Mouse (Mus musculus) limb, embryonic 15.5 days (tissue): ENCODE data around the gene Smoc1. TPM values are rescaled to one million over a fixed set of nuclear protein-coding genes. Genes with fewer than 3 reads are reported as not detected.
A peak's percentile ranks its signal among the peaks of the same experiment; 100 is the strongest.

Experiments
- ATAC-seq: fragments of 200-750 bp; cut with Nextera tagmentation; 2 replicates; pipeline ENCODE4 v1.8.0; 2017; ENCODE audit warnings: low read depth, moderate TSS enrichment; ENCODE audit not compliant: insufficient number of reproducible peaks, low FRiP score, low TSS enrichment
- H3K27ac ChIP-seq: fragments of 300-500 bp; sonication (generic); 2 replicates; pipeline ENCODE4 v1.5.1; 2015; ENCODE audit warnings: moderate library complexity, mild to moderate bottlenecking, inconsistent platforms
- H3K27me3 ChIP-seq: fragments of 300-500 bp; sonication (generic); 2 replicates; pipeline ENCODE4 v1.6.1; 2015; ENCODE audit warnings: inconsistent platforms
- H3K36me3 ChIP-seq: fragments of 300-500 bp; sonication (generic); 2 replicates; pipeline ENCODE4 v1.6.1; 2015; ENCODE audit warnings: inconsistent platforms
- H3K4me1 ChIP-seq: fragments of 300-500 bp; sonication (generic); 2 replicates; pipeline ENCODE4 v1.6.1; 2015; ENCODE audit warnings: inconsistent platforms
- H3K4me2 ChIP-seq: fragments of 300-500 bp; sonication (generic); 2 replicates; pipeline ENCODE4 v1.6.1; 2015; ENCODE audit warnings: mild to moderate bottlenecking, inconsistent platforms
- H3K4me3 ChIP-seq: fragments of 300-500 bp; sonication (generic); 2 replicates; pipeline ENCODE4 v1.5.1; 2015; ENCODE audit warnings: mild to moderate bottlenecking, inconsistent platforms
- H3K9ac ChIP-seq: fragments of 300-500 bp; sonication (generic); 2 replicates; pipeline ENCODE4 v1.6.1; 2015; ENCODE audit warnings: inconsistent platforms
- H3K9me3 ChIP-seq: fragments of 300-500 bp; sonication (generic); 2 replicates; pipeline ENCODE4 v1.6.1; 2016; ENCODE audit warnings: inconsistent platforms
- WGBS: fragments of 180-500 bp; shearing (Covaris S2); methylation state at CpG from one replicate; pipeline ENCODE4 v1.1.7; 2015; 5-methylcytosine and 5-hydroxymethylcytosine counted together
- polyA plus RNA-seq: library from polyadenylated mRNA; unstranded; fragments of >200 nt; fragmentation: Nextera tagmentation; extraction: Ambion mirVana; gene quantifications from 2 replicates; pipeline ENCODE4 v1.2.1, GENCODE M21; 2015

The Smoc1 gene
- polyA plus RNA-seq, 1 experiment from 2014 or later = 9.3 TPM

GRCm38 (mm10) chr12:81163566-81163965 is 137.0 kb downstream of the Smoc1 start:
- Histone ChIP-seq H3K36me3 (no peaks in the 10 kb centered on the region), H3K9ac (no peak overlapping the region), H3K27me3 (0 out of 2 replicates have a peak, but pooled peaks cover 5% of the 10 kb centered on the region), H3K4me1 (no peaks in the 10 kb centered on the region), H3K27ac (no peak overlapping the region), H3K4me3 (no peak overlapping the region), H3K4me2 (no peak overlapping the region), H3K9me3 (no peaks in the 10 kb centered on the region)
- 86% methylated on average over 3 of the region's 3 CpGs for whole genome bisulfite sequencing
- no peak for ATAC-seq

- Histone ChIP-seq H3K4me1 (no peaks in the 10 kb centered on the region), H3K4me3 (no peak overlapping the region), H3K9me3 (no peaks in the 10 kb centered on the region), H3K27me3 (0 out of 2 replicates have a peak, but pooled peaks cover 5% of the 10 kb centered on the region), H3K9ac (no peak overlapping the region), H3K4me2 (no peak overlapping the region), H3K27ac (no peak overlapping the region), H3K36me3 (no peaks in the 10 kb centered on the region)
- ATAC-seq = no peak
- 9% methylated on average over 10 of the region's 10 CpGs for WGBS
Observed at GRCm38 (mm10) chr12:81166092-81166491, 139.5 kb downstream of the Smoc1 start.

GRCm38 (mm10) chr12:81166615-81167014 is 140.0 kb downstream of the Smoc1 start:
- no peak overlapping the region for H3K4me2 ChIP-seq
- WGBS = 64% methylated on average over 8 of the region's 8 CpGs

GRCm38 (mm10) chr12:81167142-81167541 is 140.5 kb downstream of the Smoc1 start:
- no peak overlapping the region for H3K9ac ChIP-seq
- ATAC-seq = no peak
- 54% methylated on average over 9 of the region's 9 CpGs for WGBS
- H3K36me3 ChIP-seq = no peaks in the 10 kb centered on the region
- 0 out of 2 replicates have a peak, but pooled peaks cover 5% of the 10 kb centered on the region for H3K27me3 ChIP-seq
- H3K4me1 ChIP-seq = no peaks in the 10 kb centered on the region
- no peak overlapping the region for H3K4me3 ChIP-seq
- no peaks in the 10 kb centered on the region for H3K9me3 ChIP-seq
- no peak overlapping the region for H3K4me2 ChIP-seq
- H3K27ac ChIP-seq = no peak overlapping the region

More at GRCm38 (mm10) chr12:81166615-81167014, 140.0 kb downstream of the Smoc1 start:
- Histone ChIP-seq H3K36me3 (no peaks in the 10 kb centered on the region), H3K9ac (no peak overlapping the region), H3K4me3 (no peak overlapping the region), H3K27ac (no peak overlapping the region), H3K27me3 (0 out of 2 replicates have a peak, but pooled peaks cover 5% of the 10 kb centered on the region), H3K4me1 (no peaks in the 10 kb centered on the region), H3K9me3 (no peaks in the 10 kb centered on the region)
- ATAC-seq = no peak

GRCm38 (mm10) chr12:81168031-81168430 is 141.4 kb downstream of the Smoc1 start:
- 88% methylated on average over 7 of the region's 7 CpGs for WGBS
- Histone ChIP-seq H3K4me1 (no peaks in the 10 kb centered on the region), H3K9me3 (no peaks in the 10 kb centered on the region), H3K9ac (no peak overlapping the region), H3K36me3 (no peaks in the 10 kb centered on the region), H3K4me2 (no peak overlapping the region), H3K27me3 (0 out of 2 replicates have a peak, but pooled peaks cover 5% of the 10 kb centered on the region), H3K27ac (no peak overlapping the region), H3K4me3 (no peak overlapping the region)
- ATAC-seq = no peak

GRCm38 (mm10) chr12:81168494-81168893 is 141.9 kb downstream of the Smoc1 start:
- no peaks in the 10 kb centered on the region for H3K9me3 ChIP-seq
- ATAC-seq = no peak
- H3K4me1 ChIP-seq = no peaks in the 10 kb centered on the region
- no peaks in the 10 kb centered on the region for H3K36me3 ChIP-seq
- no peak overlapping the region for H3K4me2 ChIP-seq
- H3K9ac ChIP-seq = no peak overlapping the region
- H3K4me3 ChIP-seq = no peak overlapping the region
- WGBS = 69% methylated on average over 2 of the region's 2 CpGs
- no peak overlapping the region for H3K27ac ChIP-seq
- H3K27me3 ChIP-seq = 0 out of 2 replicates have a peak, but pooled peaks cover 5% of the 10 kb centered on the region

- Histone ChIP-seq H3K9me3 (no peaks in the 10 kb centered on the region), H3K27ac (no peak overlapping the region), H3K9ac (no peak overlapping the region), H3K4me2 (no peak overlapping the region), H3K36me3 (no peaks in the 10 kb centered on the region), H3K4me3 (no peak overlapping the region), H3K4me1 (peaks cover under 1% of the 10 kb centered on the region), H3K27me3 (0 out of 2 replicates have a peak, but pooled peaks cover 5% of the 10 kb centered on the region)
- WGBS = 88% methylated on average over 2 of the region's 2 CpGs
- ATAC-seq = no peak
Observed at GRCm38 (mm10) chr12:81170076-81170475, 143.5 kb downstream of the Smoc1 start.

- no peak overlapping the region for H3K27ac ChIP-seq
- H3K4me2 ChIP-seq = no peak overlapping the region
- ATAC-seq = no peak
- no peak overlapping the region for H3K4me3 ChIP-seq
- peaks cover 8% of the 10 kb centered on the region for H3K4me1 ChIP-seq
- 82% methylated on average over 3 of the region's 3 CpGs for WGBS
- no peaks in the 10 kb centered on the region for H3K9me3 ChIP-seq
- no peaks in the 10 kb centered on the region for H3K27me3 ChIP-seq
- H3K36me3 ChIP-seq = no peaks in the 10 kb centered on the region
- no peak overlapping the region for H3K9ac ChIP-seq
Observed at GRCm38 (mm10) chr12:81173011-81173410, 146.4 kb downstream of the Smoc1 start.

GRCm38 (mm10) chr12:81173893-81174292 is 147.3 kb downstream of the Smoc1 start:
- 76% methylated on average over 4 of the region's 4 CpGs for WGBS
- no peak overlapping the region for H3K9ac ChIP-seq
- H3K4me2 ChIP-seq = no peak overlapping the region
- no peak overlapping the region for H3K27ac ChIP-seq
- peaks cover 8% of the 10 kb centered on the region for H3K4me1 ChIP-seq
- H3K27me3 ChIP-seq = no peaks in the 10 kb centered on the region
- peak; percentile 77; the same call in 1 of the 2 replicates for ATAC-seq
- no peaks in the 10 kb centered on the region for H3K9me3 ChIP-seq
- no peaks in the 10 kb centered on the region for H3K36me3 ChIP-seq
- no peak overlapping the region for H3K4me3 ChIP-seq

- 35% methylated on average over 9 of the region's 9 CpGs for WGBS
- Histone ChIP-seq H3K9ac (no peak overlapping the region), H3K27me3 (no peaks in the 10 kb centered on the region), H3K27ac (0 out of 2 replicates have a peak overlapping the region, but pooled peaks have one; percentile 4), H3K4me3 (no peak overlapping the region), H3K4me1 (peaks cover 8% of the 10 kb centered on the region), H3K9me3 (no peaks in the 10 kb centered on the region), H3K4me2 (no peak overlapping the region), H3K36me3 (no peaks in the 10 kb centered on the region)
- ATAC-seq = no peak
Observed at GRCm38 (mm10) chr12:81175252-81175651, 148.6 kb downstream of the Smoc1 start.

GRCm38 (mm10) chr12:81182073-81182472 is 155.5 kb downstream of the Smoc1 start:
- no peak overlapping the region for H3K9ac ChIP-seq
- H3K9me3 ChIP-seq = no peaks in the 10 kb centered on the region
- no peak overlapping the region for H3K4me3 ChIP-seq
- H3K27ac ChIP-seq = no peak overlapping the region
- WGBS = 60% methylated on average over 3 of the region's 3 CpGs
- H3K4me2 ChIP-seq = no peak overlapping the region
- no peaks in the 10 kb centered on the region for H3K27me3 ChIP-seq
- H3K36me3 ChIP-seq = no peaks in the 10 kb centered on the region
- no peak for ATAC-seq
- no peaks in the 10 kb centered on the region for H3K4me1 ChIP-seq

- H3K4me3 ChIP-seq = no peak overlapping the region
- 86% methylated on average over 2 of the region's 2 CpGs for WGBS
- H3K4me1 ChIP-seq = no peaks in the 10 kb centered on the region
- ATAC-seq = no peak
- no peak overlapping the region for H3K9ac ChIP-seq
- H3K4me2 ChIP-seq = no peak overlapping the region
- H3K27me3 ChIP-seq = no peaks in the 10 kb centered on the region
- H3K9me3 ChIP-seq = no peaks in the 10 kb centered on the region
- no peak overlapping the region for H3K27ac ChIP-seq
- H3K36me3 ChIP-seq = no peaks in the 10 kb centered on the region
Observed at GRCm38 (mm10) chr12:81184967-81185366, 158.4 kb downstream of the Smoc1 start.

- no peak overlapping the region for H3K4me2 ChIP-seq
- 87% methylated on average over 4 of the region's 4 CpGs for WGBS
Observed at GRCm38 (mm10) chr12:81186081-81186480, 159.5 kb downstream of the Smoc1 start.

More at GRCm38 (mm10) chr12:81186081-81186480, 159.5 kb downstream of the Smoc1 start:
- Histone ChIP-seq H3K9ac (no peak overlapping the region), H3K4me1 (no peaks in the 10 kb centered on the region), H3K27me3 (no peaks in the 10 kb centered on the region), H3K9me3 (no peaks in the 10 kb centered on the region), H3K27ac (no peak overlapping the region), H3K36me3 (no peaks in the 10 kb centered on the region), H3K4me3 (no peak overlapping the region)
- no peak for ATAC-seq
